8 mouse cellular contexts compared by ENCODE assay signal in genomic region chr15:79545496-79545895, GRCm38 (mm10). TPM values are rescaled to one million over a fixed set of nuclear protein-coding genes. Genes with fewer than 3 reads are reported as not detected.
A peak's percentile ranks its signal among the peaks of the same experiment; 100 is the strongest.
DNase-seq lines count a peak whose midpoint lies in the region; ATAC-seq and TF ChIP-seq lines count a peak whose summit lies in the region.

No protein-coding gene starts in this region.

- no peaks in the 10 kb centered on the region for H3K27me3 ChIP-seq in heart, postnatal 0 days (ENCODE audit: control insufficient read depth, insufficient read depth, low read length)
- H3K27me3 ChIP-seq in hindbrain, embryonic 12.5 days = 0 out of 2 replicates have a peak, but pooled peaks cover 5% of the 10 kb centered on the region
- no peaks in the 10 kb centered on the region for H3K27me3 ChIP-seq in midbrain, embryonic 12.5 days

- H3K27ac ChIP-seq in heart, postnatal 0 days (ENCODE audit: low read depth) = peak overlapping the region; percentile 99
- peak overlapping the region; percentile 98 for H3K27ac ChIP-seq in hindbrain, embryonic 12.5 days
- H3K27ac ChIP-seq in midbrain, embryonic 12.5 days (replicated peaks) = peak overlapping the region; percentile 97

- H3K4me1 ChIP-seq in heart, postnatal 0 days (ENCODE audit: control insufficient read depth, insufficient read depth) = peaks cover 9% of the 10 kb centered on the region
- peaks cover 25% of the 10 kb centered on the region for H3K4me1 ChIP-seq in hindbrain, embryonic 12.5 days
- peaks cover 30% of the 10 kb centered on the region for H3K4me1 ChIP-seq in midbrain, embryonic 12.5 days

- no peak for TF ChIP-seq CTCF in heart, postnatal 0 days (IDR thresholded peaks at IDR 0.05; ENCODE audit: low read depth)

- intact Hi-C loops in gastrocnemius, postnatal 36 days (cut with DNase I) = loop anchor here (2.0 kb wide), 1 partner anchor 17 kb away; no protein-coding TSS in a partner anchor

- DNase-seq in heart, postnatal 0 days (ENCODE audit: low spot score) = no peak
- no peak for DNase-seq in heart, postnatal 4 days
- peak; percentile 44 for DNase-seq in NIH3T3 (ENCODE audit: low read depth)
- DNase-seq in left cerebral cortex, adult 9 months (ENCODE audit: low spot score in 2 of 2) = no peak
- DNase-seq in thymus, postnatal 36 days = no peak
- no peak for DNase-seq in gastrocnemius, postnatal 36 days

- peaks cover 39% of the 10 kb centered on the region for H3K36me3 ChIP-seq in heart, postnatal 0 days (replicated peaks; ENCODE audit: control insufficient read depth, insufficient read depth, low read length)
- H3K36me3 ChIP-seq in hindbrain, embryonic 12.5 days = peaks cover 37% of the 10 kb centered on the region
- H3K36me3 ChIP-seq in midbrain, embryonic 12.5 days = peaks cover 39% of the 10 kb centered on the region

- no peak for TF ChIP-seq EP300 in heart, postnatal 0 days (IDR thresholded peaks at IDR 0.05; ENCODE audit: low read depth)

- peak overlapping the region; percentile 85 for H3K4me2 ChIP-seq in heart, postnatal 0 days (ENCODE audit: low read depth, low read length)
- peak overlapping the region; percentile 90 for H3K4me2 ChIP-seq in hindbrain, embryonic 12.5 days (replicated peaks)
- H3K4me2 ChIP-seq in midbrain, embryonic 12.5 days (replicated peaks) = peak overlapping the region; percentile 88

- no peaks in the 10 kb centered on the region for H3K9me3 ChIP-seq in heart, postnatal 0 days (replicated peaks; ENCODE audit: control insufficient read depth, low read length)
- H3K9me3 ChIP-seq in hindbrain, embryonic 12.5 days (replicated peaks) = no peaks in the 10 kb centered on the region
- H3K9me3 ChIP-seq in midbrain, embryonic 12.5 days = no peaks in the 10 kb centered on the region

- WGBS in heart, postnatal 0 days = 2% methylated on average over 3 of the region's 3 CpGs
- WGBS in hindbrain, embryonic 12.5 days = 7% methylated on average over 3 of the region's 3 CpGs
- WGBS in midbrain, embryonic 12.5 days = 2% methylated on average over 3 of the region's 3 CpGs

- H3K9ac ChIP-seq in heart, postnatal 0 days (replicated peaks; ENCODE audit: low read depth, low read length) = peak overlapping the region; percentile 98
- peak overlapping the region; percentile 89 for H3K9ac ChIP-seq in hindbrain, embryonic 12.5 days
- peak overlapping the region; percentile 98 for H3K9ac ChIP-seq in midbrain, embryonic 12.5 days (replicated peaks)

- peak overlapping the region; percentile 84 for H3K4me3 ChIP-seq in heart, postnatal 0 days (ENCODE audit: low read depth, low read length)
- peak overlapping the region; percentile 83 for H3K4me3 ChIP-seq in hindbrain, embryonic 12.5 days
- H3K4me3 ChIP-seq in midbrain, embryonic 12.5 days = peak overlapping the region; percentile 85

- ATAC-seq in heart, postnatal 0 days (ENCODE audit: insufficient read depth, low read depth) = no peak
- no peak for ATAC-seq in hindbrain, embryonic 12.5 days (ENCODE audit: low FRiP score)
- ATAC-seq in midbrain, embryonic 12.5 days (ENCODE audit: low FRiP score, low read depth) = no peak

RNA-seq across cellular contexts. Expression of gene Ddx17, which starts 1.0 kb away (rescaled TPM):
- 163 and 223 TPM in 2 replicates for total RNA-seq in heart, postnatal 0 days (2014; rRNA removed; ENCODE audit: low replicate concordance)
- 13.7 and 14.9 TPM in 2 replicates for polyA plus RNA-seq in heart, postnatal 0 days (2015; fragmentation: Nextera tagmentation; extraction: Ambion mirVana)
- total RNA-seq in heart, postnatal 4 days (2021) = 100 to 1,000 TPM; 221 to 226 TPM
- 76.5 and 77.2 TPM in 2 replicates for polyA plus RNA-seq in hindbrain, embryonic 12.5 days (2016; fragmentation: Nextera tagmentation; extraction: Ambion mirVana)
- 73.6 and 74.9 TPM in 2 replicates for polyA plus RNA-seq in midbrain, embryonic 12.5 days (2016; fragmentation: Nextera tagmentation; extraction: Ambion mirVana)
- total RNA-seq in gastrocnemius, postnatal 36 days (2021) = 10 to 100 TPM; 54.3 to 67.2 TPM

RNA-seq across cellular contexts. Expression of gene Kdelr3, which starts 29.3 kb away (rescaled TPM):
- 51.4 and 54.0 TPM in 2 replicates for total RNA-seq in heart, postnatal 0 days (2014; rRNA removed; ENCODE audit: low replicate concordance)
- polyA plus RNA-seq in heart, postnatal 0 days (2015; fragmentation: Nextera tagmentation; extraction: Ambion mirVana) = 48.3 and 50.1 TPM in 2 replicates
- 10 to 100 TPM; 25.4 to 25.6 TPM for total RNA-seq in heart, postnatal 4 days (2021)
- polyA plus RNA-seq in hindbrain, embryonic 12.5 days (2016; fragmentation: Nextera tagmentation; extraction: Ambion mirVana) = 32.2 and 39.2 TPM in 2 replicates
- 18.2 and 26.6 TPM in 2 replicates for polyA plus RNA-seq in midbrain, embryonic 12.5 days (2016; fragmentation: Nextera tagmentation; extraction: Ambion mirVana)
- 1 to 10 TPM; 4.0 to 4.3 TPM for total RNA-seq in gastrocnemius, postnatal 36 days (2021)

RNA-seq across cellular contexts. Expression of gene Kcnj4, which starts 40.5 kb away (rescaled TPM):
- 3.6 and 7.7 TPM in 2 replicates for total RNA-seq in heart, postnatal 0 days (2014; rRNA removed; ENCODE audit: low replicate concordance)
- polyA plus RNA-seq in heart, postnatal 0 days (2015; fragmentation: Nextera tagmentation; extraction: Ambion mirVana) = 0.10 and 0.12 TPM in 2 replicates
- 1 to 10 TPM; 1.3 to 1.7 TPM for total RNA-seq in heart, postnatal 4 days (2021)
- polyA plus RNA-seq in hindbrain, embryonic 12.5 days (2016; fragmentation: Nextera tagmentation; extraction: Ambion mirVana) = not detected in 2 replicates
- not detected in 2 replicates for polyA plus RNA-seq in midbrain, embryonic 12.5 days (2016; fragmentation: Nextera tagmentation; extraction: Ambion mirVana)
- total RNA-seq in gastrocnemius, postnatal 36 days (2021) = not detected

RNA-seq across cellular contexts. Expression of gene Dmc1, which starts 59.4 kb away (rescaled TPM):
- total RNA-seq in heart, postnatal 0 days (2014; rRNA removed; ENCODE audit: low replicate concordance) = 1.0 and 2.6 TPM in 2 replicates
- polyA plus RNA-seq in heart, postnatal 0 days (2015; fragmentation: Nextera tagmentation; extraction: Ambion mirVana) = 0.74 and 0.84 TPM in 2 replicates
- under 1 TPM; 0.31 to 0.86 TPM for total RNA-seq in heart, postnatal 4 days (2021)
- polyA plus RNA-seq in hindbrain, embryonic 12.5 days (2016; fragmentation: Nextera tagmentation; extraction: Ambion mirVana) = 2.0 and 2.2 TPM in 2 replicates
- polyA plus RNA-seq in midbrain, embryonic 12.5 days (2016; fragmentation: Nextera tagmentation; extraction: Ambion mirVana) = 1.1 and 1.4 TPM in 2 replicates
- not detected for total RNA-seq in gastrocnemius, postnatal 36 days (2021)
